Mouse (Mus musculus) liver, adult 2 months (tissue): ENCODE data around the gene Cbx5.

Experiments
- CTCF ChIP-seq: fragments of 200-500 bp; IDR thresholded peaks from 2 replicates; pipeline ENCODE4 v1.5.1; 2011; ENCODE audit warnings: low read depth, low read length, control low read depth
- POLR2A ChIP-seq: fragments of 200-500 bp; IDR thresholded peaks from 2 replicates; pipeline ENCODE4 v1.6.1; 2011; ENCODE audit warnings: low read length, control low read depth; ENCODE audit not compliant: insufficient read depth; ENCODE audit errors: extremely low read depth

- TF ChIP-seq CTCF (no peak), POLR2A (no peak)
Measured at GRCm38 (mm10) chr15:103227022-103227421, 12.6 kb downstream of the Cbx5 start.
